Mouse (Mus musculus): ENCODE results near the gene Gal3st4.
A peak's percentile ranks its signal among the peaks of the same experiment; 100 is the strongest.
"Not testable (repeated sequence)": the region's sequence is repeated elsewhere in the genome, so short reads cannot be mapped to it uniquely, and the experiment has no call there.

The Gal3st4 gene

DNA sequence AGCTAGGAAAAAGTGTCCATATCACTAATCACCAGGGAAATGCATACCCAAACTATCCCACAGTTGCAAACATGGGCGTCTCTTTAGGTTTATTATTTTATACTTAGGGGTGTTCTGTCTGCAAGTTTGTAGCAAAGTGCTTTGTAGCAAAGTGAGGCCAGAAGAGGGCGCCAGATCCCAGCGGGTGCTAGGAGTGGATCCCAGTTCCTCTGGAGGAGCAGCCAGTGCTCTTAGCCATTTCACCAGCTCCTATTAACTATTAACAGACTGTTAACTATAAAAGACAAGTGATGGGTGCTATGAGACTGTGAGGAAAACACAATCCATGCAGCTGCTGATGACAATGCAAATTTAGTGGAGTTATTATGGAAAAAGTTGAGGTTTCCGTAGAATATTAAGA is 50.5 kb downstream of the Gal3st4 start:
- DNase-seq (ENCODE audit: low read depth in 2 of 2, low spot score in 2 of 2): peak; percentile 67 to 70

- no peak for DNase-seq (ENCODE audit: low read depth in 2 of 2, low spot score in 2 of 2)
These were observed 52.8 kb downstream of the Gal3st4 start for GRCm38 (mm10) chr5:138219864-138220263.

DNA sequence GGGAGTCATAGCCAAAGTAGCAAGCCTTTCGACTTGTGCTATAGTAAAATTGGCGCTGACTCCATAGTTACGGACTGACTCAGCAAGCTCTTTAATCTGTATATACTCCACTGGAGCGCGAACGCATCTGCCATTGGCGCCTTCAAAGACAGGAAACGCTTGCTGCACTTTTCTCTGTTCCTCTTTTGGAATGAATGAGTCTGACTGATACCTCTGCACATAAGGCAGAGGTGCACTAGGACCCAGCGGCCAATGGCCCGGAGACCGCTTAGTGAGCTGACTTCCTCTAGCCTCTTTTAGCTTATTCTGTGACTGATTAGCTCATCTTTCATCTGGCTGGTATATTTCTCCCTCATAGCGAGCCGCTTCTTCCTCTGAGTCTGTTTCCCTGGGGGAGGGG is 56.0 kb downstream of the Gal3st4 start:
- DNase-seq (ENCODE audit: low read depth in 2 of 2, low spot score in 2 of 2): not testable (repeated sequence)
